Mouse (Mus musculus) hindbrain, embryonic 11.5 days (tissue): ENCODE measurements around the gene Sh3bp5l. TPM values are rescaled to one million over a fixed set of nuclear protein-coding genes. Genes with fewer than 3 reads are reported as not detected.

ENCODE experiments used
- ATAC-seq: fragments of 200-750 bp; cut with Nextera tagmentation; 2 replicates; pipeline ENCODE4 v1.8.0; 2017; ENCODE audit warnings: mild to moderate bottlenecking, moderate TSS enrichment, moderate library complexity; ENCODE audit not compliant: low FRiP score
- DNase-seq: peaks from one replicate; pipeline ENCODE4 v3.0.0-alpha.2; 2015; ENCODE audit warnings: low spot score
- H3K27ac ChIP-seq: fragments of 300-500 bp; sonication (generic); 2 replicates; pipeline ENCODE4 v1.5.1; 2014; ENCODE audit warnings: mild to moderate bottlenecking, low read depth, low read length
- H3K27me3 ChIP-seq: fragments of 300-500 bp; sonication (generic); 2 replicates; pipeline ENCODE4 v1.6.1; 2014; ENCODE audit warnings: mild to moderate bottlenecking, low read length, moderate library complexity, mixed read lengths; ENCODE audit not compliant: control insufficient read depth, insufficient read depth
- H3K36me3 ChIP-seq: fragments of 300-500 bp; sonication (generic); 2 replicates; pipeline ENCODE4 v1.6.1; 2014; ENCODE audit warnings: mild to moderate bottlenecking, low read length, moderate library complexity, mixed read lengths; ENCODE audit not compliant: control insufficient read depth, insufficient read depth
- H3K4me1 ChIP-seq: fragments of 300-500 bp; sonication (generic); replicated peaks from 2 replicates; pipeline ENCODE4 v1.6.1; 2014; ENCODE audit warnings: low read length, mixed read lengths; ENCODE audit not compliant: control insufficient read depth, insufficient read depth
- H3K4me2 ChIP-seq: fragments of 300-500 bp; sonication (generic); replicated peaks from 2 replicates; pipeline ENCODE4 v1.6.1; 2014; ENCODE audit warnings: mild to moderate bottlenecking, low read depth, low read length
- H3K4me3 ChIP-seq: fragments of 300-500 bp; sonication (generic); 2 replicates; pipeline ENCODE4 v1.5.1; 2014; ENCODE audit warnings: low read depth, low read length
- H3K9ac ChIP-seq: fragments of 300-500 bp; sonication (generic); 2 replicates; pipeline ENCODE4 v1.6.1; 2014; ENCODE audit warnings: low read depth, low read length
- H3K9me3 ChIP-seq: fragments of 300-500 bp; sonication (generic); 2 replicates; pipeline ENCODE4 v1.6.1; 2016; ENCODE audit warnings: low read length; ENCODE audit not compliant: control insufficient read depth
- WGBS: fragments of 180-500 bp; shearing (Covaris S2); extraction: QIAGEN DNeasy Blood & Tissue Kit; methylation state at CpG from one replicate; pipeline ENCODE4 v1.1.7; 2014; 5-methylcytosine and 5-hydroxymethylcytosine counted together
- polyA plus RNA-seq: library from polyadenylated mRNA; unstranded; fragments of >200 nt; fragmentation: Nextera tagmentation; extraction: Ambion mirVana; gene quantifications from 2 replicates; pipeline ENCODE4 v1.2.1, GENCODE M21; 2014

Sh3bp5l gene
- polyA plus RNA-seq, 1 experiment from 2014 or later = 23.4 TPM

- DNase-seq = no peak
- Histone ChIP-seq H3K4me3 (no peak overlapping the region), H3K9me3 (no peaks in the 10 kb centered on the region), H3K27me3 (no peaks in the 10 kb centered on the region), H3K4me2 (no peak overlapping the region), H3K27ac (no peak overlapping the region), H3K4me1 (no peaks in the 10 kb centered on the region), H3K36me3 (no peaks in the 10 kb centered on the region), H3K9ac (no peak overlapping the region)
- WGBS = 85% methylated on average over 1 of the region's 1 CpGs
- no peak for ATAC-seq
Observed at GRCm38 (mm10) chr11:58379516-58379915, 49.0 kb downstream of the Sh3bp5l start.

GRCm38 (mm10) chr11:58382471-58382870 lies 51.9 kb downstream of the Sh3bp5l start:
- Histone ChIP-seq H3K9me3 (no peaks in the 10 kb centered on the region), H3K27me3 (no peaks in the 10 kb centered on the region), H3K4me3 (no peak overlapping the region), H3K27ac (no peak overlapping the region), H3K4me1 (no peaks in the 10 kb centered on the region), H3K36me3 (no peaks in the 10 kb centered on the region), H3K9ac (no peak overlapping the region), H3K4me2 (no peak overlapping the region)
- WGBS = 90% methylated on average over 6 of the region's 6 CpGs
- no peak for ATAC-seq
- DNase-seq = no peak

Other genes with a start within 250 kb of the Sh3bp5l start
- gene Gm12248, start 237.6 kb upstream of the Sh3bp5l start, polyA plus RNA-seq = not detected in 2 replicates
- 112 and 116 TPM in 2 replicates for gene Cnot8, start 226.6 kb upstream of the Sh3bp5l start, polyA plus RNA-seq
- gene Gemin5, start 162.2 kb upstream of the Sh3bp5l start, polyA plus RNA-seq = 21.0 and 32.0 TPM in 2 replicates
- 117 and 132 TPM in 2 replicates for gene Mrpl22, start 159.1 kb upstream of the Sh3bp5l start, polyA plus RNA-seq
- 2.5 and 3.3 TPM in 2 replicates for gene Igtp, start 131.2 kb upstream of the Sh3bp5l start, polyA plus RNA-seq
- gene Irgm2, start 131.1 kb upstream of the Sh3bp5l start, polyA plus RNA-seq = 0.71 and 1.3 TPM in 2 replicates
- not detected in 2 replicates for gene 4930438A08Rik, start 55.9 kb upstream of the Sh3bp5l start, polyA plus RNA-seq
- 12.5 and 15.5 TPM in 2 replicates for gene Zfp692, start 23.7 kb upstream of the Sh3bp5l start, polyA plus RNA-seq
- 26.1 and 28.9 TPM in 2 replicates for gene Zfp672, start 385 bp upstream of the Sh3bp5l start, polyA plus RNA-seq
- gene Lypd8, start 48.3 kb downstream of the Sh3bp5l start, polyA plus RNA-seq = not detected in 2 replicates
- gene 1810065E05Rik, start 90.4 kb downstream of the Sh3bp5l start, polyA plus RNA-seq = not detected in 2 replicates
- gene Gm12253, start 101.8 kb downstream of the Sh3bp5l start, polyA plus RNA-seq = not detected in 2 replicates
- not detected in 2 replicates for gene Lypd9, start 122.2 kb downstream of the Sh3bp5l start, polyA plus RNA-seq
- gene Olfr30, start 131.5 kb downstream of the Sh3bp5l start, polyA plus RNA-seq = not detected in 2 replicates
- gene Olfr332, start 161.8 kb downstream of the Sh3bp5l start, polyA plus RNA-seq = not detected in 2 replicates
- gene Olfr331, start 171.8 kb downstream of the Sh3bp5l start, polyA plus RNA-seq = not detected in 2 replicates
- gene Olfr330, start 204.1 kb downstream of the Sh3bp5l start, polyA plus RNA-seq = not detected in 2 replicates
- not detected in 2 replicates for gene Olfr329-ps, start 215.7 kb downstream of the Sh3bp5l start, polyA plus RNA-seq
- gene Olfr328, start 224.9 kb downstream of the Sh3bp5l start, polyA plus RNA-seq = 0.09 TPM in 1 of 2 replicates, not detected in the other
- gene Olfr224, start 239.8 kb downstream of the Sh3bp5l start, polyA plus RNA-seq = not detected in 2 replicates
- not detected in 2 replicates for gene Olfr325, start 247.0 kb downstream of the Sh3bp5l start, polyA plus RNA-seq